Mouse (Mus musculus) cerebellum, adult 9-10 months (tissue): ENCODE results near the gene Ippk.

ENCODE experiments used
- DNase-seq: peaks from one replicate; pipeline ENCODE4 v3.0.0; 2022

Ippk gene

GRCm38 (mm10) chr13:49420754-49421605, at the start of gene Ippk:
TSS of gene Ippk (plus strand) at chr13:49421249.
- peak; percentile 99 for DNase-seq

- peak; percentile 34 for DNase-seq
These were observed 49.6 kb upstream of the Ippk start for GRCm38 (mm10) chr13:49371428-49371899.

- no peak for DNase-seq
These were observed 48.5 kb upstream of the Ippk start for GRCm38 (mm10) chr13:49372370-49373060.

- DNase-seq: no peak
These were observed 46.7 kb upstream of the Ippk start for GRCm38 (mm10) chr13:49374304-49374703.

- no peak for DNase-seq
These were observed 46.3 kb upstream of the Ippk start for GRCm38 (mm10) chr13:49374730-49375129.

- no peak for DNase-seq
These were observed 43.4 kb upstream of the Ippk start for GRCm38 (mm10) chr13:49377608-49378007.

- no peak for DNase-seq
These were observed 41.7 kb upstream of the Ippk start for GRCm38 (mm10) chr13:49379301-49379700.

GRCm38 (mm10) chr13:49381230-49381629, 39.8 kb upstream of the Ippk start:
- peak; percentile 87 for DNase-seq

- no peak for DNase-seq
These were observed 38.1 kb upstream of the Ippk start for GRCm38 (mm10) chr13:49382997-49383396.

- no peak for DNase-seq
These were observed 36.1 kb upstream of the Ippk start for GRCm38 (mm10) chr13:49384751-49385463.

GRCm38 (mm10) chr13:49391374-49391773, 29.7 kb upstream of the Ippk start:
- DNase-seq: no peak

- DNase-seq: no peak
These were observed 27.5 kb upstream of the Ippk start for GRCm38 (mm10) chr13:49393579-49393978.

- no peak for DNase-seq
These were observed 26.1 kb upstream of the Ippk start for GRCm38 (mm10) chr13:49394886-49395447.

- no peak for DNase-seq
These were observed 24.3 kb upstream of the Ippk start for GRCm38 (mm10) chr13:49396798-49397197.

- DNase-seq: no peak
These were observed 22.9 kb upstream of the Ippk start for GRCm38 (mm10) chr13:49398191-49398590.

GRCm38 (mm10) chr13:49400139-49400538, 20.9 kb upstream of the Ippk start:
- no peak for DNase-seq

- no peak for DNase-seq
These were observed 18.4 kb upstream of the Ippk start for GRCm38 (mm10) chr13:49402628-49403027.

GRCm38 (mm10) chr13:49407795-49408194, 13.3 kb upstream of the Ippk start:
- DNase-seq: no peak

GRCm38 (mm10) chr13:49421606-49421917, 513 bp downstream of the Ippk start:
- no peak for DNase-seq

- DNase-seq: peak; percentile 34
These were observed 910 bp downstream of the Ippk start for GRCm38 (mm10) chr13:49421959-49422358.

GRCm38 (mm10) chr13:49426736-49427135, 5.7 kb downstream of the Ippk start:
- no peak for DNase-seq

- no peak for DNase-seq
These were observed 7.1 kb downstream of the Ippk start for GRCm38 (mm10) chr13:49428042-49428675.

GRCm38 (mm10) chr13:49430529-49430928, 9.5 kb downstream of the Ippk start:
- DNase-seq: no peak
